Mouse (Mus musculus): ENCODE data around the gene Slc6a1. TPM values are rescaled to one million over a fixed set of nuclear protein-coding genes. Genes with fewer than 3 reads are reported as not detected.

The Slc6a1 gene
- polyA plus RNA-seq, 1 experiment from 2014 or later = 166 TPM

DNA sequence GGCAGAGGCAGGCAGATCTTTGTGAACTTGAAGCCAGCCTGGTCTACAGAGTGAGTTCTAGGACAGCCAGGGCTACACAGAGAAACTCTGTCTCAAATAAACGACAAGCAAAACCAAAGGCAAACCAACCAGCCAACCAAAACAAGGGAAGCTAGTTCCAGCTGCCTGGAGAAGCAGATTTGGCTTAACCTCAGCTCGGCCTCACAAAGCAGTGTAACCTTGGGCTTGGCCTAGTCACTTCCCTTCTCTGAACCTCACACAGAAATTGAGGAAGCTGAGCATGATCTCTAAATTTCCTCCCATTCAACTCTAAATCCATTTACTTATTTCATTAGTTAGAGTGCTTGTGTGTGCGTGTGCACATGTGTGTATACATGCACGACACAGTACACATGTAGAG is 79.9 kb downstream of the Slc6a1 start:
- H3K9me3 ChIP-seq (ENCODE audit: control insufficient read depth, low read length) = no peaks in the 10 kb centered on the region
- ATAC-seq = no peak
- no peaks in the 10 kb centered on the region for H3K4me1 ChIP-seq (ENCODE audit: control insufficient read depth, insufficient read depth, low read depth, low read length)
- H3K4me2 ChIP-seq (ENCODE audit: low read length) = no peak overlapping the region
- WGBS = 93% methylated on average over 4 of the region's 4 CpGs
- H3K27ac ChIP-seq (ENCODE audit: low read depth, low read length) = no peak overlapping the region
- no peaks in the 10 kb centered on the region for H3K27me3 ChIP-seq (replicated peaks; ENCODE audit: control insufficient read depth, insufficient read depth, low read length)
- H3K36me3 ChIP-seq (ENCODE audit: control insufficient read depth, insufficient read depth, low read length) = no peaks in the 10 kb centered on the region
- no peak overlapping the region for H3K9ac ChIP-seq (ENCODE audit: low read depth, low read length)
- no peak overlapping the region for H3K4me3 ChIP-seq (ENCODE audit: low read length)

DNA sequence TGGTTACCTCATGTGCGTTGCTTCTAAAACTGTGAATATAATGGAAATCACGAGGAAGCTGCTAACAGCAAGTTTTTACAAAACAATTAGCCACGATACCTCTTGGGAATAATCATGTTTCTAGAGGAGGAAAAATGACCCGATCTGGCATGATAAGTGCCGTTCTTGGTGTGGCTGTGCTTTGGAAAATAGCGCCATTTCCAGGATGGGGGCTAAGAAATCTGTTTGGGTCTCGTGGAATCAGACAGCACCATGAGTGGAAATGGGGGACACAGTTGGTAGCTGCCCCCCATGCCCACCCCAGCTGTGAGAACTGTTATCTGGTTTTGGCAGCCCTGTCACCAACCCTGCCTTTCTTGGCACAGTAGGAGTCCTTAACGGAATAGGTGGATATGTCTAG is 81.3 kb downstream of the Slc6a1 start:
- Histone ChIP-seq H3K4me2 (ENCODE audit: low read length) (no peak overlapping the region), H3K9ac (ENCODE audit: low read depth, low read length) (no peak overlapping the region), H3K27ac (ENCODE audit: low read depth, low read length) (no peak overlapping the region), H3K27me3 (replicated peaks; ENCODE audit: control insufficient read depth, insufficient read depth, low read length) (no peaks in the 10 kb centered on the region), H3K9me3 (ENCODE audit: control insufficient read depth, low read length) (no peaks in the 10 kb centered on the region), H3K36me3 (ENCODE audit: control insufficient read depth, insufficient read depth, low read length) (no peaks in the 10 kb centered on the region), H3K4me3 (ENCODE audit: low read length) (no peak overlapping the region), H3K4me1 (ENCODE audit: control insufficient read depth, insufficient read depth, low read depth, low read length) (no peaks in the 10 kb centered on the region)
- WGBS = 66% methylated on average over 8 of the region's 8 CpGs
- no peak for ATAC-seq

DNA sequence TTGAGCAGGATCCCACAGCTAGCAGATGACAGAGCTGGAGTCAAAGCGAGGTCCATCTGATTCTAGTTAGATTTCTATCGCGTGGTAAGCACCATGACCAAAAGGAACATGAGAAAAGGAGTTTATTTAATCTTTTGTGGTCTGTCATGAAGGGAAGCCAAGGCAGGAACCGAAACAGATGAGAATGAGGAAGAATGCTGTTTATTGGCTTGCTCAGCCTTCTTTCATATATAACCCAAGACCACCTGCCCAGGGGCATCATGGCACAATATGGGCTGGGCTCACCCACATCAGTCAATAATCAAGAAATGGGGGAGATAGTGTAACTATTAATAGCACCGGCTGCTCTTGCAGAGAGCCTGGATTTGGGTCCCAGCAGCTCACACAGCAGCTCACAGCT is 82.3 kb downstream of the Slc6a1 start:
- Histone ChIP-seq H3K27ac (ENCODE audit: low read depth, low read length) (no peak overlapping the region), H3K27me3 (replicated peaks; ENCODE audit: control insufficient read depth, insufficient read depth, low read length) (no peaks in the 10 kb centered on the region), H3K9me3 (ENCODE audit: control insufficient read depth, low read length) (no peaks in the 10 kb centered on the region), H3K4me3 (ENCODE audit: low read length) (no peak overlapping the region), H3K4me2 (ENCODE audit: low read length) (no peak overlapping the region), H3K4me1 (ENCODE audit: control insufficient read depth, insufficient read depth, low read depth, low read length) (no peaks in the 10 kb centered on the region), H3K36me3 (ENCODE audit: control insufficient read depth, insufficient read depth, low read length) (no peaks in the 10 kb centered on the region), H3K9ac (ENCODE audit: low read depth, low read length) (no peak overlapping the region)
- ATAC-seq = no peak
- WGBS = 85% methylated on average over 5 of the region's 5 CpGs

DNA sequence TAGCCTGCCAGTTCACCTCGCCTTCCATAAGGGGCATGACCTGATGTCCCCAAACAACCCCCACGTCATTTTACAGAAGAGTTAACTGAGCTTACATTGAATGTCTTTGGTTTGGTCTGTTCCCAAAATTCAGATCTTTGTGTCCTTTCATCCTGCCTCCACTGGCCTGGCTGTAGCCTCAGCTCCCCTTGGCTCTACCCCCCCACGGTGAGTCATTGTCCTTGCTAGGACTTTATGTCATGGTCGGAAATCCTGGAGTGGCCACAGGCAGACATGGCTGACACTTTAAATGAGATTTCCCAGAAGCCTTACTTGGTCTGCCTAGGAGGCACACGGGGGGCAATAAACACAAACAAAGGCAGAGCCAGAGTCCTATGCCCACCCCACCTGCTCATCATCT is 83.8 kb downstream of the Slc6a1 start:
- WGBS = 72% methylated on average over 5 of the region's 5 CpGs
- Histone ChIP-seq H3K4me1 (ENCODE audit: control insufficient read depth, insufficient read depth, low read depth, low read length) (no peaks in the 10 kb centered on the region), H3K9me3 (ENCODE audit: control insufficient read depth, low read length) (no peaks in the 10 kb centered on the region), H3K36me3 (ENCODE audit: control insufficient read depth, insufficient read depth, low read length) (no peaks in the 10 kb centered on the region), H3K4me2 (ENCODE audit: low read length) (no peak overlapping the region), H3K27me3 (replicated peaks; ENCODE audit: control insufficient read depth, insufficient read depth, low read length) (no peaks in the 10 kb centered on the region), H3K4me3 (ENCODE audit: low read length) (no peak overlapping the region), H3K27ac (ENCODE audit: low read depth, low read length) (no peak overlapping the region), H3K9ac (ENCODE audit: low read depth, low read length) (no peak overlapping the region)
- no peak for ATAC-seq

Other genes with a start within 250 kb of the Slc6a1 start
- gene Atp2b2, start 240.0 kb upstream of the Slc6a1 start, polyA plus RNA-seq (2015; fragmentation: Nextera tagmentation; extraction: Ambion mirVana) = 36.5 and 42.3 TPM in 2 replicates
- gene Slc6a11, start 151.4 kb upstream of the Slc6a1 start, polyA plus RNA-seq (2015; fragmentation: Nextera tagmentation; extraction: Ambion mirVana) = 109 and 136 TPM in 2 replicates
- 1.5 and 1.9 TPM in 2 replicates for gene Hrh1, start 115.3 kb downstream of the Slc6a1 start, polyA plus RNA-seq (2015; fragmentation: Nextera tagmentation; extraction: Ambion mirVana)